Mouse (Mus musculus): Measurements from ENCODE around the gene Disp2. TPM values are rescaled to one million over a fixed set of nuclear protein-coding genes. Genes with fewer than 3 reads are reported as not detected.

The Disp2 gene
- polyA plus RNA-seq, 1 experiment from 2014 or later = 18.0 TPM

GRCm38 (mm10) chr2:118805137-118805536 lies 25.6 kb downstream of the Disp2 start:
- DNase-seq (ENCODE audit: low spot score) (no peak), ATAC-seq (no peak)
- H3K4me2 ChIP-seq (ENCODE audit: low read length) = no peak overlapping the region
- no peaks in the 10 kb centered on the region for H3K4me1 ChIP-seq (ENCODE audit: control insufficient read depth, insufficient read depth, low read length)
- no peak overlapping the region for H3K27ac ChIP-seq (ENCODE audit: low read depth, low read length)
- H3K9ac ChIP-seq (ENCODE audit: low read length) = no peak overlapping the region
- WGBS = 87% methylated on average over 3 of the region's 3 CpGs
- no peak overlapping the region for H3K4me3 ChIP-seq (ENCODE audit: low read depth, low read length)
- H3K9me3 ChIP-seq (replicated peaks; ENCODE audit: control insufficient read depth, low read length) = no peaks in the 10 kb centered on the region
- no peaks in the 10 kb centered on the region for H3K27me3 ChIP-seq (replicated peaks; ENCODE audit: control insufficient read depth, insufficient read depth, low read length)
- no peaks in the 10 kb centered on the region for H3K36me3 ChIP-seq (ENCODE audit: control insufficient read depth, insufficient read depth, low read length)

- no peaks in the 10 kb centered on the region for H3K27me3 ChIP-seq (replicated peaks; ENCODE audit: control insufficient read depth, insufficient read depth, low read length)
- H3K27ac ChIP-seq (ENCODE audit: low read depth, low read length) = no peak overlapping the region
- H3K4me2 ChIP-seq (ENCODE audit: low read length) = no peak overlapping the region
- H3K4me3 ChIP-seq (ENCODE audit: low read depth, low read length) = no peak overlapping the region
- H3K36me3 ChIP-seq (ENCODE audit: control insufficient read depth, insufficient read depth, low read length) = no peaks in the 10 kb centered on the region
- H3K4me1 ChIP-seq (ENCODE audit: control insufficient read depth, insufficient read depth, low read length) = no peaks in the 10 kb centered on the region
- DNase-seq (ENCODE audit: low spot score) (no peak), ATAC-seq (no peak)
- H3K9ac ChIP-seq (ENCODE audit: low read length) = no peak overlapping the region
- WGBS = 44% methylated on average over 3 of the region's 3 CpGs
- no peaks in the 10 kb centered on the region for H3K9me3 ChIP-seq (replicated peaks; ENCODE audit: control insufficient read depth, low read length)
Measured at GRCm38 (mm10) chr2:118805756-118806155, 26.2 kb downstream of the Disp2 start.

- ATAC-seq = no peak
- no peak overlapping the region for H3K4me2 ChIP-seq (ENCODE audit: low read length)
- 75% methylated on average over 4 of the region's 4 CpGs for WGBS
- H3K4me3 ChIP-seq (ENCODE audit: low read depth, low read length) = no peak overlapping the region
- no peaks in the 10 kb centered on the region for H3K36me3 ChIP-seq (ENCODE audit: control insufficient read depth, insufficient read depth, low read length)
- H3K27ac ChIP-seq (ENCODE audit: low read depth, low read length) = no peak overlapping the region
- no peaks in the 10 kb centered on the region for H3K27me3 ChIP-seq (replicated peaks; ENCODE audit: control insufficient read depth, insufficient read depth, low read length)
- no peaks in the 10 kb centered on the region for H3K4me1 ChIP-seq (ENCODE audit: control insufficient read depth, insufficient read depth, low read length)
- no peak overlapping the region for H3K9ac ChIP-seq (ENCODE audit: low read length)
- no peaks in the 10 kb centered on the region for H3K9me3 ChIP-seq (replicated peaks; ENCODE audit: control insufficient read depth, low read length)
- DNase-seq (ENCODE audit: low spot score) = no peak
Measured at GRCm38 (mm10) chr2:118806860-118807259, 27.3 kb downstream of the Disp2 start.

- no peaks in the 10 kb centered on the region for H3K9me3 ChIP-seq (replicated peaks; ENCODE audit: control insufficient read depth, low read length)
- no peak overlapping the region for H3K4me2 ChIP-seq (ENCODE audit: low read length)
- no peak overlapping the region for H3K27ac ChIP-seq (ENCODE audit: low read depth, low read length)
- ATAC-seq = no peak
- no peak overlapping the region for H3K9ac ChIP-seq (ENCODE audit: low read length)
- H3K4me1 ChIP-seq (ENCODE audit: control insufficient read depth, insufficient read depth, low read length) = peaks cover 2% of the 10 kb centered on the region; the same call in 1 of the 2 replicates
- no peak overlapping the region for H3K4me3 ChIP-seq (ENCODE audit: low read depth, low read length)
- no peaks in the 10 kb centered on the region for H3K27me3 ChIP-seq (replicated peaks; ENCODE audit: control insufficient read depth, insufficient read depth, low read length)
- no peak for DNase-seq (ENCODE audit: low spot score)
- H3K36me3 ChIP-seq (ENCODE audit: control insufficient read depth, insufficient read depth, low read length) = no peaks in the 10 kb centered on the region
- 33% methylated on average over 2 of the region's 2 CpGs for WGBS
Measured at GRCm38 (mm10) chr2:118810861-118811260, 31.3 kb downstream of the Disp2 start.

GRCm38 (mm10) chr2:118812724-118813123 lies 33.2 kb downstream of the Disp2 start:
- H3K36me3 ChIP-seq (ENCODE audit: control insufficient read depth, insufficient read depth, low read length) = 0 out of 2 replicates have a peak, but pooled peaks cover 7% of the 10 kb centered on the region
- ATAC-seq (no peak), DNase-seq (ENCODE audit: low spot score) (no peak)
- H3K9ac ChIP-seq (ENCODE audit: low read length) = no peak overlapping the region
- WGBS = 79% methylated on average over 1 of the region's 1 CpGs
- no peak overlapping the region for H3K4me3 ChIP-seq (ENCODE audit: low read depth, low read length)
- H3K27me3 ChIP-seq (replicated peaks; ENCODE audit: control insufficient read depth, insufficient read depth, low read length) = no peaks in the 10 kb centered on the region
- no peaks in the 10 kb centered on the region for H3K9me3 ChIP-seq (replicated peaks; ENCODE audit: control insufficient read depth, low read length)
- no peak overlapping the region for H3K27ac ChIP-seq (ENCODE audit: low read depth, low read length)
- H3K4me2 ChIP-seq (ENCODE audit: low read length) = no peak overlapping the region
- H3K4me1 ChIP-seq (ENCODE audit: control insufficient read depth, insufficient read depth, low read length) = peaks cover 2% of the 10 kb centered on the region; the same call in 1 of the 2 replicates

- no peaks in the 10 kb centered on the region for H3K27me3 ChIP-seq (replicated peaks; ENCODE audit: control insufficient read depth, insufficient read depth, low read length)
- H3K36me3 ChIP-seq (ENCODE audit: control insufficient read depth, insufficient read depth, low read length) = peaks cover 19% of the 10 kb centered on the region; the same call in 1 of the 2 replicates
- WGBS = 2% methylated on average over 47 of the region's 49 CpGs
- H3K4me3 ChIP-seq (ENCODE audit: low read depth, low read length) = peak within 1 kb of the TSS; percentile 66
- peak; percentile 97 for DNase-seq (ENCODE audit: low spot score)
- peak within 1 kb of the TSS; percentile 77 for H3K9ac ChIP-seq (ENCODE audit: low read length)
- peaks cover 2% of the 10 kb centered on the region; the same call in 1 of the 2 replicates for H3K4me1 ChIP-seq (ENCODE audit: control insufficient read depth, insufficient read depth, low read length)
- H3K27ac ChIP-seq (ENCODE audit: low read depth, low read length) = peak within 1 kb of the TSS; percentile 65
- peak; percentile 98 for ATAC-seq
- H3K4me2 ChIP-seq (ENCODE audit: low read length) = peak within 1 kb of the TSS; percentile 86
- H3K9me3 ChIP-seq (replicated peaks; ENCODE audit: control insufficient read depth, low read length) = no peaks in the 10 kb centered on the region
Measured at GRCm38 (mm10) chr2:118813981-118814836, 34.7 kb downstream of the Disp2 start, which contains the start of gene Knstrn. Knstrn (plus strand) TSS chr2:118814003.

GRCm38 (mm10) chr2:118822800-118823199 lies 43.3 kb downstream of the Disp2 start:
- H3K4me1 ChIP-seq (ENCODE audit: control insufficient read depth, insufficient read depth, low read length) = no peaks in the 10 kb centered on the region
- H3K9ac ChIP-seq (ENCODE audit: low read length) = no peak overlapping the region
- 95% methylated on average over 5 of the region's 5 CpGs for WGBS
- H3K4me3 ChIP-seq (ENCODE audit: low read depth, low read length) = no peak overlapping the region
- no peak for ATAC-seq
- H3K27me3 ChIP-seq (replicated peaks; ENCODE audit: control insufficient read depth, insufficient read depth, low read length) = no peaks in the 10 kb centered on the region
- H3K4me2 ChIP-seq (ENCODE audit: low read length) = no peak overlapping the region
- H3K27ac ChIP-seq (ENCODE audit: low read depth, low read length) = no peak overlapping the region
- no peaks in the 10 kb centered on the region for H3K9me3 ChIP-seq (replicated peaks; ENCODE audit: control insufficient read depth, low read length)
- peaks cover 56% of the 10 kb centered on the region for H3K36me3 ChIP-seq (ENCODE audit: control insufficient read depth, insufficient read depth, low read length)
- DNase-seq (ENCODE audit: low spot score) = no peak

- ATAC-seq (no peak), DNase-seq (ENCODE audit: low spot score) (no peak)
- no peaks in the 10 kb centered on the region for H3K27me3 ChIP-seq (replicated peaks; ENCODE audit: control insufficient read depth, insufficient read depth, low read length)
- H3K4me1 ChIP-seq (ENCODE audit: control insufficient read depth, insufficient read depth, low read length) = no peaks in the 10 kb centered on the region
- no peak overlapping the region for H3K27ac ChIP-seq (ENCODE audit: low read depth, low read length)
- WGBS = 96% methylated on average over 4 of the region's 4 CpGs
- no peak overlapping the region for H3K4me3 ChIP-seq (ENCODE audit: low read depth, low read length)
- H3K4me2 ChIP-seq (ENCODE audit: low read length) = no peak overlapping the region
- H3K9ac ChIP-seq (ENCODE audit: low read length) = no peak overlapping the region
- H3K9me3 ChIP-seq (replicated peaks; ENCODE audit: control insufficient read depth, low read length) = no peaks in the 10 kb centered on the region
- H3K36me3 ChIP-seq (ENCODE audit: control insufficient read depth, insufficient read depth, low read length) = peaks cover 56% of the 10 kb centered on the region
Measured at GRCm38 (mm10) chr2:118824396-118824795, 44.9 kb downstream of the Disp2 start.

GRCm38 (mm10) chr2:118829096-118829495 lies 49.6 kb downstream of the Disp2 start:
- Histone ChIP-seq H3K36me3 (ENCODE audit: control insufficient read depth, insufficient read depth, low read length) (peaks cover 69% of the 10 kb centered on the region), H3K27ac (ENCODE audit: low read depth, low read length) (no peak overlapping the region), H3K9me3 (replicated peaks; ENCODE audit: control insufficient read depth, low read length) (no peaks in the 10 kb centered on the region), H3K4me3 (ENCODE audit: low read depth, low read length) (no peak overlapping the region), H3K27me3 (replicated peaks; ENCODE audit: control insufficient read depth, insufficient read depth, low read length) (no peaks in the 10 kb centered on the region), H3K9ac (ENCODE audit: low read length) (no peak overlapping the region), H3K4me1 (ENCODE audit: control insufficient read depth, insufficient read depth, low read length) (no peaks in the 10 kb centered on the region), H3K4me2 (ENCODE audit: low read length) (no peak overlapping the region)
- WGBS = 95% methylated on average over 5 of the region's 5 CpGs
- DNase-seq (ENCODE audit: low spot score) (no peak), ATAC-seq (no peak)
